In the genomic region with DNA sequence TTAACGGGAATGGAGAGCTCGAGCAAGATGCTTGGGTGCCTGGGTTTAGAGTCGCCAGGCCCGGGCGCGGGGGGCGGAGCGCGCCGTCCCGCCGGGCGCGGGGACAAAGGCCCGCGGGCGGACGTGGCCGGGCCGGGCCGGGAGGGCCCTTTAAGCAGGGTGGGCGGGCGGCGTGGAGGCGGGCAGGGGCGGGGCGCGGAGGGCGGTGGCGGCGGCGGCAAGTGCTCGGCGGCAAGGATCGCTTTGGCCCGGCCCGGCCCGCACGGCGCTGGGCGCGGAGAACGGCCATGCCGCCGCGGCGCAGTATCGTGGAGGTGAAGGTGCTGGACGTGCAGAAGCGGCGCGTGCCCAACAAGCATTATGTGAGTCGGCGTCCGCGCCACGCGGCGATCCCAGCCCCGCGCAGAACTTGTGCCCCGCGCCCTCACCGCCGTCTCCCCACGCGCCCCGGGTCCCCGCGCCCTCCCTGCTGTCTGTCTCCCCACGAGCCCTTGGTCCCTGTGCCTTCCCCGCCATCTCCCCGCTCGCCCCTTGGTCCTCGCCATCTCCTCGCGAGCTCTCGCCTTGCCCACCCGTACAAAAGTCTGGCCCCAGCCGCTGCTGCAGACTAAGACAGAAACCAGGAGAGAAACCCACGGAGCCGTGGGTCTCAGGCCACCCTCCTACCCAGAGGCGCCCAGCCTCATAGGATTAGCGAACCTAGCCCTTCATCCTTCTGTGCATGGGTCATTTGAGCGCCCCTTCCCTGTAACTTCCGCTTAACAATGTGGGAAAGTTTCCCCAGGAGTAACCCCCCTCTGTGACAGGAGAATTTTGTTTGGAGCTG, we compare ENCODE assay signal across 8 mouse cellular contexts. TPM values are rescaled to one million over a fixed set of nuclear protein-coding genes. Genes with fewer than 3 reads are reported as not detected.
A peak's percentile ranks its signal among the peaks of the same experiment; 100 is the strongest.
DNase-seq lines count a peak whose midpoint lies in the region; ATAC-seq and TF ChIP-seq lines count a peak whose summit lies in the region.

A gene (plus strand): TSS at position 214 of the 826 bp plus-strand sequence.

- peaks cover 1% of the 10 kb centered on the region; the same call in 1 of the 2 replicates for H3K4me1 ChIP-seq in heart, adult 2 months (ENCODE audit: control insufficient read depth, insufficient read depth, low read length)
- H3K4me1 ChIP-seq in forebrain, embryonic 11.5 days (replicated peaks; ENCODE audit: control insufficient read depth, insufficient read depth, low read length), result peaks cover 6% of the 10 kb centered on the region; the same call in 1 of the 2 replicates
- peaks cover 8% of the 10 kb centered on the region for H3K4me1 ChIP-seq in hindbrain, embryonic 11.5 days (replicated peaks; ENCODE audit: control insufficient read depth, insufficient read depth, low read length)
- H3K4me1 ChIP-seq in stomach, embryonic 15.5 days, result peaks cover 34% of the 10 kb centered on the region

- 0 out of 2 replicates have a peak, but pooled peaks have one; percentile 35 for TF ChIP-seq POLR2A in heart, adult 2 months (IDR thresholded peaks at IDR 0.05; ENCODE audit: insufficient read depth, low read depth, low read length)

- no peak for TF ChIP-seq CTCF in heart, adult 2 months (IDR thresholded peaks at IDR 0.05)

- DNase-seq in heart, adult 2 months, result peak; percentile 81 to 84
- no peak for DNase-seq in heart, adult 8-10 months (ENCODE audit: low spot score)
- peak; percentile 78 to 89 for DNase-seq in adrenal gland, postnatal 36 days
- peak; percentile 89 for DNase-seq in forebrain, embryonic 11.5 days (ENCODE audit: low spot score)
- peak; percentile 78 for DNase-seq in hindbrain, embryonic 11.5 days (ENCODE audit: low spot score)
- DNase-seq in left cerebral cortex, postnatal 10 days (ENCODE audit: extremely low spot score in 1 of 2, low spot score in 2 of 2), result peak in 1 of 2 experiments; percentile 85

- no peaks in the 10 kb centered on the region for H3K36me3 ChIP-seq in heart, adult 2 months (ENCODE audit: control insufficient read depth, insufficient read depth, low read length)
- H3K36me3 ChIP-seq in forebrain, embryonic 11.5 days (ENCODE audit: control insufficient read depth, insufficient read depth, low read length), result no peaks in the 10 kb centered on the region; the same call in none of the 2 replicates
- peaks cover 2% of the 10 kb centered on the region; the same call in 1 of the 2 replicates for H3K36me3 ChIP-seq in hindbrain, embryonic 11.5 days (ENCODE audit: control insufficient read depth, insufficient read depth, low read length)
- peaks cover 14% of the 10 kb centered on the region for H3K36me3 ChIP-seq in stomach, embryonic 15.5 days

- no peaks in the 10 kb centered on the region for H3K79me2 ChIP-seq in heart, adult 2 months (replicated peaks; ENCODE audit: control insufficient read depth, insufficient read depth, low read length)

- intact Hi-C loops in heart, adult 2 months (cut with DNase I), result loop anchor here (5.0 to 10.0 kb wide), 2 partner anchors 49 to 347 kb away; no protein-coding TSS in a partner anchor
- intact Hi-C loops in left cerebral cortex, postnatal 10 days (cut with DNase I), result loop anchor here (5.0 kb wide), 1 partner anchor 239 kb away; no protein-coding TSS in a partner anchor

- WGBS in heart, adult 2 months, result 2% methylated on average over 83 of the region's 86 CpGs
- WGBS in forebrain, embryonic 11.5 days, result under 1% methylated on average over 79 of the region's 86 CpGs
- under 1% methylated on average over 51 of the region's 86 CpGs for WGBS in hindbrain, embryonic 11.5 days
- WGBS in stomach, embryonic 15.5 days, result under 1% methylated on average over 63 of the region's 86 CpGs

- ATAC-seq in forebrain, embryonic 11.5 days (replicated peaks; ENCODE audit: low FRiP score), result peak; percentile 87
- ATAC-seq in hindbrain, embryonic 11.5 days (ENCODE audit: low FRiP score), result peak; percentile 83
- ATAC-seq in megakaryocyte, adult 5-6 weeks (ENCODE audit: poor library complexity, severe bottlenecking), result peak; percentile 34
- peak; percentile 63 for ATAC-seq in stomach, embryonic 15.5 days (ENCODE audit: insufficient read depth, low FRiP score, low read depth)

- H3K4me3 ChIP-seq in heart, adult 2 months, result peak within 1 kb of the TSS; percentile 80
- H3K4me3 ChIP-seq in forebrain, embryonic 11.5 days (ENCODE audit: low read depth, low read length), result peak within 1 kb of the TSS; percentile 82
- H3K4me3 ChIP-seq in hindbrain, embryonic 11.5 days (ENCODE audit: low read depth, low read length), result peak within 1 kb of the TSS; percentile 89
- peak within 1 kb of the TSS; percentile 84 for H3K4me3 ChIP-seq in stomach, embryonic 15.5 days (replicated peaks)

- peak within 1 kb of the TSS; percentile 67 for H3K27ac ChIP-seq in heart, adult 2 months
- peak within 1 kb of the TSS; percentile 19; the same call in 1 of the 2 replicates for H3K27ac ChIP-seq in forebrain, embryonic 11.5 days (ENCODE audit: low read depth, low read length)
- peak within 1 kb of the TSS; percentile 79 for H3K27ac ChIP-seq in hindbrain, embryonic 11.5 days (ENCODE audit: low read depth, low read length)
- peak within 1 kb of the TSS; percentile 86 for H3K27ac ChIP-seq in stomach, embryonic 15.5 days

- H3K4me2 ChIP-seq in forebrain, embryonic 11.5 days (ENCODE audit: low read depth, low read length, severe bottlenecking), result peak within 1 kb of the TSS; percentile 87
- peak within 1 kb of the TSS; percentile 84 for H3K4me2 ChIP-seq in hindbrain, embryonic 11.5 days (replicated peaks; ENCODE audit: low read depth, low read length)
- peak within 1 kb of the TSS; percentile 89 for H3K4me2 ChIP-seq in stomach, embryonic 15.5 days

- peaks cover 2% of the 10 kb centered on the region; the same call in 1 of the 2 replicates for H3K27me3 ChIP-seq in heart, adult 2 months (ENCODE audit: control insufficient read depth, insufficient read depth, low read length)
- H3K27me3 ChIP-seq in forebrain, embryonic 11.5 days (ENCODE audit: control insufficient read depth, insufficient read depth, low read length), result no peaks in the 10 kb centered on the region
- H3K27me3 ChIP-seq in hindbrain, embryonic 11.5 days (ENCODE audit: control insufficient read depth, insufficient read depth, low read length), result no peaks in the 10 kb centered on the region
- no peaks in the 10 kb centered on the region for H3K27me3 ChIP-seq in stomach, embryonic 15.5 days (replicated peaks)

- H3K9me3 ChIP-seq in forebrain, embryonic 11.5 days (ENCODE audit: control insufficient read depth, low read length), result no peaks in the 10 kb centered on the region
- no peaks in the 10 kb centered on the region for H3K9me3 ChIP-seq in hindbrain, embryonic 11.5 days (ENCODE audit: control insufficient read depth, low read length)
- H3K9me3 ChIP-seq in stomach, embryonic 15.5 days, result no peaks in the 10 kb centered on the region

- peak within 1 kb of the TSS; percentile 93 for H3K9ac ChIP-seq in heart, adult 2 months (ENCODE audit: low read depth, low read length)
- peak within 1 kb of the TSS; percentile 98 for H3K9ac ChIP-seq in forebrain, embryonic 11.5 days (ENCODE audit: low read length)
- H3K9ac ChIP-seq in hindbrain, embryonic 11.5 days (ENCODE audit: low read depth, low read length), result peak within 1 kb of the TSS; percentile 97
- peak within 1 kb of the TSS; percentile 92 for H3K9ac ChIP-seq in stomach, embryonic 15.5 days

- no peak for TF ChIP-seq EP300 in heart, adult 2 months (IDR thresholded peaks at IDR 0.05; ENCODE audit: insufficient read depth, low read depth, low read length)

RNA-seq across cellular contexts. Expression of the gene that starts here (rescaled TPM):
- total RNA-seq in heart, adult 2 months (2021), result 1 to 10 TPM; 3.2 to 8.5 TPM
- polyA plus RNA-seq in heart, adult 2 months (2012; rRNA removed), result 4.0 and 5.3 TPM in 2 replicates
- 1 to 10 TPM; 2.3 to 4.9 (median 3.3) TPM for total RNA-seq in heart, adult 8-10 months (2022)
- total RNA-seq in adrenal gland, postnatal 36 days (2021), result 10 to 100 TPM in 1 of 2 experiments, 1 to 10 TPM in 1; 5.7 to 10.7 TPM
- polyA plus RNA-seq in forebrain, embryonic 11.5 days (2014; fragmentation: Nextera tagmentation; extraction: Ambion mirVana), result 27.7 and 28.4 TPM in 2 replicates
- 21.1 and 24.2 TPM in 2 replicates for polyA plus RNA-seq in hindbrain, embryonic 11.5 days (2014; fragmentation: Nextera tagmentation; extraction: Ambion mirVana)
- 10 to 100 TPM; 28.2 to 31.9 TPM for total RNA-seq in left cerebral cortex, postnatal 10 days (2021)
- total RNA-seq in megakaryocyte, adult 5-6 weeks (2015), result 5.3 and 7.0 TPM in 2 replicates
- total RNA-seq in megakaryocyte, adult 5-6 weeks (2017), result 2.4 and 2.9 TPM in 2 replicates
- polyA plus RNA-seq in stomach, embryonic 15.5 days (2015; fragmentation: Nextera tagmentation; extraction: Ambion mirVana), result 18.6 and 20.3 TPM in 2 replicates

Comparison
In these comparisons a context has a peak if more than half of its experiments do, and no peak if none do; other contexts are left out.
1. H3K27ac ChIP-seq: peak in every context shown above with its lines; median percentile 86 in stomach, embryonic 15.5 days; 79 in hindbrain, embryonic 11.5 days; 67 in heart, adult 2 months; 19 in forebrain, embryonic 11.5 days.
2. ATAC-seq: peak in every context shown above with its lines; median percentile 87 in forebrain, embryonic 11.5 days; 83 in hindbrain, embryonic 11.5 days; 63 in stomach, embryonic 15.5 days; 34 in megakaryocyte, adult 5-6 weeks.